Mouse (Mus musculus): ENCODE data around the gene Cnmd. TPM values are rescaled to one million over a fixed set of nuclear protein-coding genes. Genes with fewer than 3 reads are reported as not detected.

Gene Cnmd
- 102 TPM for polyA plus RNA-seq (2014; fragmentation: Illumina TruSeq; extraction: RNeasy Lipid Tissue Mini Kit (QIAGEN cat#74804))

GRCm38 (mm10) chr14:79662001-79662400 is at the start of gene Cnmd:
Gene Cnmd (minus strand): TSS chr14:79662170.

Other genes with a start within 250 kb of the Cnmd start
- 87.9 TPM for gene Kbtbd7, start 235.7 kb downstream of the Cnmd start, polyA plus RNA-seq (2014; fragmentation: Illumina TruSeq; extraction: RNeasy Lipid Tissue Mini Kit (QIAGEN cat#74804))
- gene Kbtbd6, start 210.3 kb downstream of the Cnmd start, polyA plus RNA-seq (2014; fragmentation: Illumina TruSeq; extraction: RNeasy Lipid Tissue Mini Kit (QIAGEN cat#74804)) = 7.2 TPM
- gene Elf1, start 181.0 kb downstream of the Cnmd start, polyA plus RNA-seq (2014; fragmentation: Illumina TruSeq; extraction: RNeasy Lipid Tissue Mini Kit (QIAGEN cat#74804)) = 84.8 TPM
- gene Wbp4, start 180.7 kb downstream of the Cnmd start, polyA plus RNA-seq (2014; fragmentation: Illumina TruSeq; extraction: RNeasy Lipid Tissue Mini Kit (QIAGEN cat#74804)) = 65.3 TPM
- gene Sugt1, start 74.5 kb downstream of the Cnmd start, polyA plus RNA-seq (2014; fragmentation: Illumina TruSeq; extraction: RNeasy Lipid Tissue Mini Kit (QIAGEN cat#74804)) = 407 TPM
- 1.2 TPM for gene Pcdh8, start 109.1 kb upstream of the Cnmd start, polyA plus RNA-seq (2014; fragmentation: Illumina TruSeq; extraction: RNeasy Lipid Tissue Mini Kit (QIAGEN cat#74804))